Mouse (Mus musculus): ENCODE results near the gene Gabbr2. TPM values are rescaled to one million over a fixed set of nuclear protein-coding genes. Genes with fewer than 3 reads are reported as not detected.

Gene Gabbr2
- polyA plus RNA-seq, 1 experiment, result not detected

GRCm38 (mm10) chr4:46991959-46992316, 265 bp upstream of the Gabbr2 start:
- Histone ChIP-seq H3K9me3 (ENCODE audit: control insufficient read depth, low read length) (peaks cover 3% of the 10 kb centered on the region; the same call in 1 of the 2 replicates), H3K36me3 (ENCODE audit: control insufficient read depth) (no peaks in the 10 kb centered on the region), H3K4me3 (replicated peaks) (no peak overlapping the region), H3K4me1 (ENCODE audit: control insufficient read depth) (no peaks in the 10 kb centered on the region), H3K27me3 (ENCODE audit: control insufficient read depth) (peaks cover 59% of the 10 kb centered on the region)
- TF ChIP-seq GATA1 (IDR thresholded peaks at IDR 0.05; ENCODE audit: low read length) (no peak), TAL1 (IDR thresholded peaks at IDR 0.05; ENCODE audit: low read length) (no peak)

DNA sequence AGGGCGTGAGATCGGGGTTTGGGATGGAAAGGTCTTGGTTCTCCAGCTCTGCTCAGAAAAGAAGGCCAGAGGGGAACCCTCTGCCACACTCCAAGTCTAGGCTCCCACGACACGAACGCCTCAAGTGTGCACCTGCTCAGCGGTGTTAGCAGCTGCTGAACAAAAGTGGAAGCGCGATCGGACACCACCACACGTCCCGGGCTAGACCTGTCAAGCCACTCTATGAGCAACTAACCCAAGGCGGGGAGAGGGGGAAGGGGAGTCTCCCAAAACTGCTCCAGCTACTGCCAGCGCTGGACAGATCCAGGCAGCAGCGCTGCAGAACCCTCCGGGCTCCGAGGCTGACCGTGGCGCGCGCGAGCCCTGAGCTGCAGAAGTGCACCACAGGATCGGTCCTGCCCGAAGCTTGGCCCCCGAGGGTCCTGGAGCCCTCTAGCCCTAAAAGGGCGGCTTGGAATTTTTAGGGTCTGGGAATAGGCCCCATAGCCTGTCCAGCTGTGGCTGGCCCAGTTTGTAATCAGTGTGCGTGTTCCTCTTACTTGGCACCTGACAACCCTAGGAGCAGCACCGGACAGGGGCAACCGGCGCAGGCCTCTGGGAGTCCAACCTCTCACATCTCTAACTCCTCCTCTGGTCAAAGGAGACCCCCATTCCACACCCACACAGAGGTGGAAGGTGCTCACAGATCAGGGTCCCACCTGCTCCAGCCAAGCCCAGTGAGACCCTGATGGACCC, 1.2 kb downstream of the Gabbr2 start:
- peaks cover 3% of the 10 kb centered on the region; the same call in 1 of the 2 replicates for H3K9me3 ChIP-seq (ENCODE audit: control insufficient read depth, low read length)
- H3K27me3 ChIP-seq (ENCODE audit: control insufficient read depth), result peaks cover 59% of the 10 kb centered on the region
- no peaks in the 10 kb centered on the region for H3K36me3 ChIP-seq (ENCODE audit: control insufficient read depth)
- no peak overlapping the region for H3K4me3 ChIP-seq (replicated peaks)
- H3K4me1 ChIP-seq (ENCODE audit: control insufficient read depth), result no peaks in the 10 kb centered on the region
- TF ChIP-seq GATA1 (IDR thresholded peaks at IDR 0.05; ENCODE audit: low read length) (no peak), TAL1 (IDR thresholded peaks at IDR 0.05; ENCODE audit: low read length) (no peak)

DNA sequence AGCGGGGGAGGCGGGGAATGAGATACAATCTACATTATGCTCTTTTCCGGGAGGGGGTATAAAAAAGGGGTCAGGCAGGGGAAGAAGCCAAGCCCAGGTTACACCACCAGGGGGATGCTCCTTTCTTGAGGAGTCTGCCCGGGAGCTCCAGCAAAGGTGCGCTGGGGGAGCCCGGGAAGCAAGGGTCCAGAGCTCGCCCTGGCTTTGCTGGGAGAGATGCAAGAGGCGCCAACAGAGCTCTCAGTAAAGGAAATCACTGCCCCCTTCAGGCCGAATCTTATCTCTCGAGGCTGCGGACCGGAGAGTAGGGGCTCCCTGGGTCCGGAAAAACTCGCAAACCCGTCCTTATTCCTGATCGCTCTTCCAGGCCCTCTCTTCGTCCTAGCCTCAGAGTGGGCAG, 1.8 kb downstream of the Gabbr2 start:
- Histone ChIP-seq H3K4me3 (replicated peaks) (no peak overlapping the region), H3K4me1 (ENCODE audit: control insufficient read depth) (no peaks in the 10 kb centered on the region), H3K36me3 (ENCODE audit: control insufficient read depth) (no peaks in the 10 kb centered on the region), H3K27me3 (ENCODE audit: control insufficient read depth) (peaks cover 59% of the 10 kb centered on the region), H3K9me3 (ENCODE audit: control insufficient read depth, low read length) (peaks cover 3% of the 10 kb centered on the region; the same call in 1 of the 2 replicates)
- TF ChIP-seq GATA1 (IDR thresholded peaks at IDR 0.05; ENCODE audit: low read length), result no peak
- no peak for TF ChIP-seq TAL1 (IDR thresholded peaks at IDR 0.05; ENCODE audit: low read length)

DNA sequence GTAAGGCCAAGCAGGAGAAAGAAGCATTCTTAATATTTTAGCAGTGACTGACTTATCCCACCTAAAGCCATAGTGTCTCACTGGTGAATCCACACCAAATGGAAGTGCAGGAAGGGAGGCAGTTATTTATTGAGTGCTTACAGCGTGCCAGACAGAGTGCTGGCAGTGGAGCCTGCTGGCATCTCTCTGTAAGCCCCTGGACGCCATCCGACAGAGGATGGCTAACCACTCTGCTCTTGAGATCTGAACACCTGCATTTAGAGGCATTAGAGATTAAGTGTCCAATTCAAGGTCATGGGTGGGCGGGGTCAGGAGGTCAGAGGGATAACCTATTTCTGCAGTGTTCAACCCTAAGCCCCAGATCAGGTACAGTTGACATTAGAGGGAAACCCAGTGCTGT, 2.8 kb downstream of the Gabbr2 start:
- Histone ChIP-seq H3K4me1 (ENCODE audit: control insufficient read depth) (no peaks in the 10 kb centered on the region), H3K4me3 (replicated peaks) (no peak overlapping the region), H3K36me3 (ENCODE audit: control insufficient read depth) (no peaks in the 10 kb centered on the region), H3K27me3 (ENCODE audit: control insufficient read depth) (peaks cover 54% of the 10 kb centered on the region), H3K9me3 (ENCODE audit: control insufficient read depth, low read length) (peaks cover 3% of the 10 kb centered on the region; the same call in 1 of the 2 replicates)
- TF ChIP-seq TAL1 (IDR thresholded peaks at IDR 0.05; ENCODE audit: low read length) (no peak), GATA1 (IDR thresholded peaks at IDR 0.05; ENCODE audit: low read length) (no peak)

DNA sequence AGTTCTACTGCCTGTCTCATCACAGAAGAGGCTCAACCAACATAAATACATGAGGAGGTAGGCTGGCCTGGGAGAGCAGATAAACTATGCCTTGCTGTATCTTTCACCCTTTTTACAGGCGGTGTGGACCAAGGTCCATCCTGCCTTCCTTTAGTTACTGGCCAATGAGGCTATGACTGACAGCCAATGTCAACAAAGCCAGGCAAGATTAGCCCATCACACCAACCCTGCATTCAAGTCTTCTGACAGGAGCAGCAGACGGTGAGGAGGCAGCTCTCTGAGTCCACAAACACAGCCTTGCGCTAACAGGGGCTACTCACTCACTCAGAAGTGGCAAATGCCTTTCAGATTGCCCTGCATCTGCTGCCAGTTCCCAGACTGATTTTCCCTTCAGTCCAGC, 3.4 kb downstream of the Gabbr2 start:
- H3K36me3 ChIP-seq (ENCODE audit: control insufficient read depth), result no peaks in the 10 kb centered on the region
- H3K27me3 ChIP-seq (ENCODE audit: control insufficient read depth), result peaks cover 48% of the 10 kb centered on the region
- H3K9me3 ChIP-seq (ENCODE audit: control insufficient read depth, low read length), result peaks cover 3% of the 10 kb centered on the region; the same call in 1 of the 2 replicates
- TF ChIP-seq GATA1 (IDR thresholded peaks at IDR 0.05; ENCODE audit: low read length) (no peak), TAL1 (IDR thresholded peaks at IDR 0.05; ENCODE audit: low read length) (no peak)
- H3K4me1 ChIP-seq (ENCODE audit: control insufficient read depth), result no peaks in the 10 kb centered on the region
- no peak overlapping the region for H3K4me3 ChIP-seq (replicated peaks)

- Histone ChIP-seq H3K27me3 (ENCODE audit: control insufficient read depth) (peaks cover 44% of the 10 kb centered on the region), H3K4me1 (ENCODE audit: control insufficient read depth) (no peaks in the 10 kb centered on the region), H3K36me3 (ENCODE audit: control insufficient read depth) (no peaks in the 10 kb centered on the region), H3K4me3 (replicated peaks) (no peak overlapping the region), H3K9me3 (ENCODE audit: control insufficient read depth, low read length) (peaks cover 3% of the 10 kb centered on the region; the same call in 1 of the 2 replicates)
- TF ChIP-seq GATA1 (IDR thresholded peaks at IDR 0.05; ENCODE audit: low read length) (no peak), TAL1 (IDR thresholded peaks at IDR 0.05; ENCODE audit: low read length) (no peak)
Measured at GRCm38 (mm10) chr4:46987809-46988208, 3.9 kb downstream of the Gabbr2 start.

DNA sequence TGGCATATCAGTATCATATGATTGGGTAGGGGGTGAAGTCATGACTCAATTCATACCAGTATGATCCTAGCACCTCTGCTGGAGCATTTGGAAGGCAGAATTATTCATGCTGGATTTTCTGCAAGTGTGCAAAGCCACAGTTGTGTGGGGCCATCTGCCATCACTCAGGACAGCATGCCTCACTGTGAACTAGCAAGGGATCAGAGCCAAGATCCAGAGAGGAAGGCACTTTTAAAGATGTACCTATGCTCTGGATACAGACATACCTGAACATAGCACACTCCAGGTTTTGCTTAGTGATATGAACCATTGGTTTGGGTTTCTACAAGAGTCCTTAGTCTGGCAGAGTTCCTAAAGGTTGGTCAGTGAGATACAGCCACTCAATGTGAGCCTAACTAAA, 5.6 kb downstream of the Gabbr2 start:
- H3K4me3 ChIP-seq (replicated peaks), result no peak overlapping the region

GRCm38 (mm10) chr4:46982912-46983311, 8.8 kb downstream of the Gabbr2 start:
- Histone ChIP-seq H3K27me3 (ENCODE audit: control insufficient read depth) (no peaks in the 10 kb centered on the region), H3K4me3 (replicated peaks) (no peak overlapping the region), H3K9me3 (ENCODE audit: control insufficient read depth, low read length) (no peaks in the 10 kb centered on the region), H3K36me3 (ENCODE audit: control insufficient read depth) (no peaks in the 10 kb centered on the region), H3K4me1 (ENCODE audit: control insufficient read depth) (no peaks in the 10 kb centered on the region)
- TF ChIP-seq TAL1 (IDR thresholded peaks at IDR 0.05; ENCODE audit: low read length) (no peak), GATA1 (IDR thresholded peaks at IDR 0.05; ENCODE audit: low read length) (no peak)

More for the DNA sequence above, 5.6 kb downstream of the Gabbr2 start:
- no peak for TF ChIP-seq GATA1 (IDR thresholded peaks at IDR 0.05; ENCODE audit: low read length)
- TF ChIP-seq TAL1 (IDR thresholded peaks at IDR 0.05; ENCODE audit: low read length), result no peak
- Histone ChIP-seq H3K9me3 (ENCODE audit: control insufficient read depth, low read length) (peaks cover 3% of the 10 kb centered on the region; the same call in 1 of the 2 replicates), H3K4me1 (ENCODE audit: control insufficient read depth) (no peaks in the 10 kb centered on the region), H3K27me3 (ENCODE audit: control insufficient read depth) (peaks cover 26% of the 10 kb centered on the region), H3K36me3 (ENCODE audit: control insufficient read depth) (no peaks in the 10 kb centered on the region)

DNA sequence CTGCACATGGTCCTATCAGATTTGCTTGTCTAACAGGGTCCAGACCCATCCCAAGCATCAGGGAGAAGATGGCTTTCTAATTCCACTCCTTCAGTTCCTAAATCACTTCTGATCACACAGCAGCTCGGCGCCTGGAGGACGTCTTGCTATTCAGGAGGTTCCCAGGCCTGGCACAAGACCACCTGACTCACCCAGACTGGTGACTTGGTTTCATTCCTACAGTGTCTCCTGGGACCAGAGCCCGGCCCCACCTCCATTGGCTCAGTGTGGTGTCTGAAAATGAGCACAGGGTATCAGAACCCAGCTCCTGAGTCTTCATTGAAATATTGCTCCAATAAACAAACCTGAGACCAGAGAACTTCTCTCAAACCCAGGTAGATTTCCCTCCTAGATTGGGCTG, 9.6 kb downstream of the Gabbr2 start:
- no peaks in the 10 kb centered on the region for H3K36me3 ChIP-seq (ENCODE audit: control insufficient read depth)
- no peaks in the 10 kb centered on the region for H3K4me1 ChIP-seq (ENCODE audit: control insufficient read depth)
- H3K4me3 ChIP-seq (replicated peaks), result no peak overlapping the region
- H3K9me3 ChIP-seq (ENCODE audit: control insufficient read depth, low read length), result no peaks in the 10 kb centered on the region
- no peaks in the 10 kb centered on the region for H3K27me3 ChIP-seq (ENCODE audit: control insufficient read depth)
- TF ChIP-seq GATA1 (IDR thresholded peaks at IDR 0.05; ENCODE audit: low read length) (no peak), TAL1 (IDR thresholded peaks at IDR 0.05; ENCODE audit: low read length) (no peak)

Data from erythroblast, embryonic 14.5 days (primary cell).